Mouse (Mus musculus) sigmoid colon, adult 10 weeks (tissue): ENCODE results near the gene Jsrp1. TPM values are rescaled to one million over a fixed set of nuclear protein-coding genes. Genes with fewer than 3 reads are reported as not detected.

Experiments used
- polyA plus RNA-seq: library from polyadenylated mRNA; stranded (reverse); fragments of 350-450 nt; fragmentation: Illumina TruSeq; extraction: RNeasy Lipid Tissue Mini Kit (QIAGEN cat#74804); gene quantifications from one replicate; pipeline ENCODE4 v1.2.3, GENCODE M21; 2014; ENCODE audit warnings: low read depth, low replicate concordance

The Jsrp1 gene
- not detected for polyA plus RNA-seq

GRCm38 (mm10) chr10:80813366-80813765 lies at the start of gene Jsrp1:
TSS of gene Jsrp1 (minus strand) at chr10:80813498.

DNA sequence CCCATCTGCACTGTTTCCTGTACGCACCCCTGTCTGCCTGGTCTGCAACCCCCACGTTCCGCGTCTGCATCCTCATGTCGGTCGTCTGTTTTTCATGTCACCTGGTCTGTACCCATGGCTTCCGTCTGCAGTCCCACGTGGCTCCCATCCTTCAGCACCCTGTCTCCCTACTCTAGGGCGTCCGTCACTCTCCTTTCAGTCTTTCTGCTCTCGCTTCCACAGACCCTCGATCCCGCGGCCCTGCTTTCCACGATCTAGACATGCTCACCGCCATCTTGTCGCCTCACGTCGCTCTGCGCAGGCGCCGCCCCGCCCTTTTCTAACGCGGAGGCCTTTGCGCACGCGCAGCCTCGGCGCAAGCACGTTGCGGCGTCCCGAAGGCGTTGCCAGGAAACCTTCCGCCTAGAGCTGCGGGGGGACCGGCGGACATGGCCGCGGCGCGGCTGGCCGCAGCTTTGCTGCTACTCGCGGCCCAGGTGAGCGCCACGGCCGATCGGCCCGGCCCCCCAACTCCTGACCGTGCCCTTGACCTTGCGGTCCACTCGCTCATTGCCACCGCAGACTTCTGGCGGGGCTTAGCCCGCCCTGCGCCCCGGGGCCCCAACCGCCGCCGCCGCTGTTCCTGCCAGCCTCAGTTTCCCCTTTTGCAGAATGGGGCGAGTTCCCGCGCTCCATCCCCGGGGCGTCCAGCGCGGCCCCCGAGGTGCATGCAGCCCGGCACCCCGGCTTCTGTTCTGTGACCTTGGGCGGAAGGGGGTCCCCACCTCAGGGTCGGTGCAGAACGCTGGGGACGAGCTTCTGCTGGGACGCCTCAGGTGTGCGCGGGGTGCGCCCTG lies 41.8 kb upstream of the Jsrp1 start, which contains the start of the genes Lsm7 and Sppl2b:
TSS of gene Lsm7 (minus strand) at position 297 of the 836 bp plus-strand sequence.
TSS of gene Sppl2b (plus strand) at position 363 of the 836 bp plus-strand sequence.

DNA sequence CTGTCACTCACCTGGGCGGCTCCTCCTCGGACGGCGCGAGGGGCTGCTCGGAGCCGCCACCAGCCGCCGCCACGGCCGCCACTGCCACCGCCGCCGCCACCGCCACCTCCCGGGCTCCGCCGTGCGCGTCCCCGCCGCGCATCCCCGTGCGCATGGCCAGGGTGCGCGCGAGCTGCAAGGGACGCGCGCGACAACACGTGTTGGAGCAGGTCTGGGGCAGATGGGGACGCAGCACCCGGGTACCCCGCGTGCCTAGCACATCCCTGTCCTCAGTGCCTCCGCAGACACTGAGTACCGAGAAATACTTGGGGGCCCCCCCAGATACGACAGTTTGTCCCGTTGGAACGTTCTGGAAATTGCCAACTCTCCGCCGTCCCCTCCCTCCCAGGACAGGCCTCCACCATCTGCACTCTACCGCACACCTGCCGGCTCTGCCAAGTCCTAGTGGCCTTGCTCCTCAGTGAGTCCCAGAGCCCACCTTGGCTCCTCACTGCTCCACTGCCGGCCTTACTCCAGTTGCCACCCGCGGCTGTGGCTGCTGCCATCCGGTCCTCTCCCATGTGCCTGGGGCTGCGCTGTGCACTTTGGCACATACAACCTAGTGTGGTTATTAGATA lies 30.7 kb upstream of the Jsrp1 start, which contains the start of gene Lingo3:
TSS of gene Lingo3 (minus strand) at position 109 of the 617 bp plus-strand sequence.

GRCm38 (mm10) chr10:80826151-80827062 lies 13.1 kb upstream of the Jsrp1 start, which contains the start of gene Oaz1:
TSS of gene Oaz1 (plus strand) at chr10:80826656.

GRCm38 (mm10) chr10:80804916-80805315 lies 8.4 kb downstream of the Jsrp1 start, which contains the start of gene Amh:
TSS of gene Amh (plus strand) at chr10:80805243.

GRCm38 (mm10) chr10:80798150-80799006 lies 14.9 kb downstream of the Jsrp1 start, which contains the start of the genes Sf3a2 and Plekhj1:
TSS of gene Sf3a2 (plus strand) at chr10:80798198.
TSS of gene Plekhj1 (minus strand) at chr10:80798626.

Other genes starting within 250 kb of the Jsrp1 start
- 2.7 TPM for gene Klf16, start 236.2 kb downstream of the Jsrp1 start, polyA plus RNA-seq
- not detected for gene Abhd17a, start 223.2 kb downstream of the Jsrp1 start, polyA plus RNA-seq
- gene Scamp4, start 210.6 kb downstream of the Jsrp1 start, polyA plus RNA-seq = 1.9 TPM
- gene Adat3, start 210.6 kb downstream of the Jsrp1 start, polyA plus RNA-seq = not detected
- gene Gm49322, start 207.5 kb downstream of the Jsrp1 start, polyA plus RNA-seq = not detected
- gene Csnk1g2, start 190.7 kb downstream of the Jsrp1 start, polyA plus RNA-seq = 1.1 TPM
- gene Btbd2, start 156.4 kb downstream of the Jsrp1 start, polyA plus RNA-seq = 0.22 TPM
- gene Mknk2, start 135.4 kb downstream of the Jsrp1 start, polyA plus RNA-seq = 3.6 TPM
- gene Mob3a, start 111.5 kb downstream of the Jsrp1 start, polyA plus RNA-seq = 4.6 TPM
- 3.5 TPM for gene Izumo4, start 111.3 kb downstream of the Jsrp1 start, polyA plus RNA-seq
- 14.0 TPM for gene Ap3d1, start 71.2 kb downstream of the Jsrp1 start, polyA plus RNA-seq
- gene Dot1l, start 58.3 kb downstream of the Jsrp1 start, polyA plus RNA-seq = 3.0 TPM
- gene Sf3a2, start 15.3 kb downstream of the Jsrp1 start, polyA plus RNA-seq = 2.4 TPM
- gene Plekhj1, start 14.9 kb downstream of the Jsrp1 start, polyA plus RNA-seq = 3.9 TPM
- not detected for gene Amh, start 8.3 kb downstream of the Jsrp1 start, polyA plus RNA-seq
- 116 TPM for gene Oaz1, start 13.2 kb upstream of the Jsrp1 start, polyA plus RNA-seq
- not detected for gene Lingo3, start 30.5 kb upstream of the Jsrp1 start, polyA plus RNA-seq
- 2.8 TPM for gene Lsm7, start 41.7 kb upstream of the Jsrp1 start, polyA plus RNA-seq
- not detected for gene Sppl2b, start 41.8 kb upstream of the Jsrp1 start, polyA plus RNA-seq
- gene Tmprss9, start 58.4 kb upstream of the Jsrp1 start, polyA plus RNA-seq = not detected
- gene Timm13, start 87.5 kb upstream of the Jsrp1 start, polyA plus RNA-seq = not detected
- gene Lmnb2, start 104.7 kb upstream of the Jsrp1 start, polyA plus RNA-seq = 1.2 TPM
- 12.3 TPM for gene Gadd45b, start 116.6 kb upstream of the Jsrp1 start, polyA plus RNA-seq
- 0.76 TPM for gene Gng7, start 201.4 kb upstream of the Jsrp1 start, polyA plus RNA-seq
- gene Diras1, start 212.2 kb upstream of the Jsrp1 start, polyA plus RNA-seq = not detected
- 0.41 TPM for gene Slc39a3, start 223.9 kb upstream of the Jsrp1 start, polyA plus RNA-seq
- gene Sgta, start 246.7 kb upstream of the Jsrp1 start, polyA plus RNA-seq = 1.3 TPM